Comparison of ENCODE assay signal across 34 mouse cellular contexts in the genomic region with DNA sequence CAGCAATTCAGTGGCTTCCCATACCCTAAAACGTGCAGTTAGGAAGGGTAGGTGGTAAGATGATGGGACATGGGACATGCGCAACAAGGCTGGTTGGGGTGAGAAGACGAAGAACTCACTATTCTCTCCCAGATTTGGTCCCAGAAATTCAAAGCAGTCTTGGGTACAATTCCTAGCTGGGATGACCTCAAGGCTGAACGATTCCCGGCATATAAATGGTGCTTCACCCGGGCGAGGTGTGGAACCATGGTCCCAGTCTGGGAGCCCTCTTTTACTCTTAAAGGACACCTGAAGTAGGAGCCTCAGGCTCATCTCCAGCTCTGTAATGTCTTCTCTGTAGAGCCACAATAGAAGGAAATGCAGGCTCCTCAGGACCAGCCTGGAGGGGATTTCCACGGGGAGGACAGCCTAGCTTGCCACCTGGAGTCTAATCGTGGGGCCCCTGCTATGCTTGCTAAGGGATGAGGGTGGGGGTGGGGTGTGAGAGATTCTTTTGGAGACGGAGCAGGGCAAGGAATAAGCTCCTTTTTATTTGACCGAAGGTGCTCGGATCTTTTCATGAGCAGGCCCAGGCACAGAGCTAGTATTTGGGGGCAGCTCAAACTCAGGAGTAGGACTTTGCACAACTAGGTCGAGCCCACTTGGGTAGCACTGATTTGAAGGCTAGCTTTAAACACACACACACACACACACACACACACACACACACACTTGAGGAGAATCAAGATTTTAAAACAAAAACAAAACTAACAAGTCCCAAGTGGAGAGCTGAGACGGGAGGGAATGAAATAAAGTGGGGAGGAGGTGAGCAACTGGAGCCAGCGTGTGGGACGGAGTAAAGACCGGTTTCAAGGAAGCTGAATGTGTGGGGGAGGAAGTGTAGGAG. TPM values are rescaled to one million over a fixed set of nuclear protein-coding genes. Genes with fewer than 3 reads are reported as not detected.
A peak's percentile ranks its signal among the peaks of the same experiment; 100 is the strongest.
DNase-seq lines count a peak whose midpoint lies in the region; ATAC-seq lines count a peak whose summit lies in the region.
"Had no signal": no experiment of that assay in that cellular context is flagged by ENCODE, and none has a peak within 500 bp of the region (broad histone marks: within the 10 kb centered on the region; RNA-seq: fewer than 3 reads in every experiment).

No protein-coding gene starts in this region.

- no peak for ATAC-seq in hindbrain, embryonic 13.5 days (ENCODE audit: low FRiP score)
- ATAC-seq in midbrain, embryonic 11.5 days (ENCODE audit: low FRiP score): no peak
- no peak for ATAC-seq in midbrain, embryonic 14.5 days (ENCODE audit: low FRiP score, low TSS enrichment)
- ATAC-seq in intestine, embryonic 14.5 days (replicated peaks; ENCODE audit: low FRiP score, low TSS enrichment, low read depth): peak; percentile 33; the same call in 1 of the 2 replicates
- ATAC-seq in liver, embryonic 13.5 days (ENCODE audit: low read depth): no peak
- ATAC-seq: forebrain, embryonic 14.5 days; inflammation-experienced regulatory T-cells, adult 6 months; Patski had no signal

- H3K9ac ChIP-seq in hindbrain, embryonic 13.5 days: no peak overlapping the region
- no peak overlapping the region for H3K9ac ChIP-seq in midbrain, embryonic 11.5 days (ENCODE audit: low read length)
- no peak overlapping the region for H3K9ac ChIP-seq in midbrain, embryonic 14.5 days (replicated peaks; ENCODE audit: low read length)
- peak overlapping the region; percentile 85 for H3K9ac ChIP-seq in intestine, embryonic 14.5 days (ENCODE audit: low read length)
- no peak overlapping the region for H3K9ac ChIP-seq in liver, embryonic 13.5 days
- H3K9ac ChIP-seq: embryonic facial prominence, embryonic 13.5 days; hindbrain, embryonic 14.5 days; limb, embryonic 15.5 days had no signal

- DNase-seq in hindbrain, embryonic 10.5 days (ENCODE audit: low spot score): peak; percentile 36
- peak; percentile 93 for DNase-seq in midbrain, embryonic 11.5 days (ENCODE audit: low spot score, missing footprints)
- DNase-seq in midbrain, embryonic 14.5 days: no peak
- DNase-seq in intestine, embryonic 14.5 days (ENCODE audit: low spot score): peak; percentile 65
- no peak for DNase-seq in liver, embryonic 13.5 days
- no peak for DNase-seq in thymus, postnatal 36 days
- no peak for DNase-seq in left cerebral cortex, postnatal 10 days (ENCODE audit: extremely low spot score in 1 of 2, low spot score in 2 of 2)
- DNase-seq: adrenal gland, postnatal 36 days; cerebellum, adult 9-11 months; gastrocnemius, postnatal 10 days; kidney, postnatal 4 days; layer of hippocampus, adult 9-11 months; lung, adult 2 months; lung, postnatal 14 days; right cerebral cortex, postnatal 25 days had no signal

- H3K27me3 ChIP-seq in hindbrain, embryonic 10.5 days (ENCODE audit: insufficient read depth, poor library complexity, severe bottlenecking): peaks cover 100% of the 10 kb centered on the region
- H3K27me3 ChIP-seq in hindbrain, embryonic 13.5 days: peaks cover 97% of the 10 kb centered on the region
- H3K27me3 ChIP-seq in midbrain, embryonic 11.5 days (ENCODE audit: control insufficient read depth, insufficient read depth, low read length): peaks cover 93% of the 10 kb centered on the region
- peaks cover 94% of the 10 kb centered on the region for H3K27me3 ChIP-seq in midbrain, embryonic 14.5 days (ENCODE audit: control insufficient read depth, insufficient read depth, low read length)
- peaks cover 59% of the 10 kb centered on the region for H3K27me3 ChIP-seq in intestine, embryonic 14.5 days (replicated peaks; ENCODE audit: control insufficient read depth, insufficient read depth, low read length)
- peaks cover 99% of the 10 kb centered on the region for H3K27me3 ChIP-seq in liver, embryonic 13.5 days
- H3K27me3 ChIP-seq: Patski had no signal

- intact Hi-C loops in left cerebral cortex, postnatal 10 days (cut with DNase I): loop anchor here (5.0 kb wide), 1 partner anchor 1631 kb away; the partner anchor contains the start of gene Lbx1

- no peak overlapping the region for H3K27ac ChIP-seq in hindbrain, embryonic 10.5 days
- H3K27ac ChIP-seq in hindbrain, embryonic 13.5 days: no peak overlapping the region
- H3K27ac ChIP-seq in midbrain, embryonic 11.5 days (ENCODE audit: low read depth, low read length): no peak overlapping the region
- H3K27ac ChIP-seq in midbrain, embryonic 14.5 days (replicated peaks; ENCODE audit: low read depth, low read length): no peak overlapping the region
- peak overlapping the region; percentile 91 for H3K27ac ChIP-seq in intestine, embryonic 14.5 days (ENCODE audit: low read depth)
- H3K27ac ChIP-seq in liver, embryonic 13.5 days: no peak overlapping the region
- H3K27ac ChIP-seq: embryonic facial prominence, embryonic 13.5 days; hindbrain, embryonic 14.5 days; limb, embryonic 15.5 days had no signal

- no peaks in the 10 kb centered on the region for H3K36me3 ChIP-seq in hindbrain, embryonic 10.5 days
- no peaks in the 10 kb centered on the region for H3K36me3 ChIP-seq in hindbrain, embryonic 13.5 days
- no peaks in the 10 kb centered on the region for H3K36me3 ChIP-seq in midbrain, embryonic 11.5 days (ENCODE audit: control insufficient read depth, insufficient read depth, low read length)
- H3K36me3 ChIP-seq in midbrain, embryonic 14.5 days (ENCODE audit: control insufficient read depth, insufficient read depth, low read length): no peaks in the 10 kb centered on the region
- H3K36me3 ChIP-seq in intestine, embryonic 14.5 days (ENCODE audit: control insufficient read depth, insufficient read depth, low read length): no peaks in the 10 kb centered on the region
- no peaks in the 10 kb centered on the region for H3K36me3 ChIP-seq in liver, embryonic 13.5 days
- H3K36me3 ChIP-seq: embryonic facial prominence, embryonic 13.5 days; G1E; limb, embryonic 15.5 days had no signal

- peaks cover 14% of the 10 kb centered on the region for H3K4me1 ChIP-seq in hindbrain, embryonic 10.5 days (replicated peaks)
- no peaks in the 10 kb centered on the region for H3K4me1 ChIP-seq in hindbrain, embryonic 13.5 days (replicated peaks)
- 0 out of 2 replicates have a peak, but pooled peaks cover 3% of the 10 kb centered on the region for H3K4me1 ChIP-seq in midbrain, embryonic 11.5 days (ENCODE audit: control insufficient read depth, insufficient read depth, low read length)
- no peaks in the 10 kb centered on the region for H3K4me1 ChIP-seq in midbrain, embryonic 14.5 days (ENCODE audit: control insufficient read depth, insufficient read depth, low read length)
- H3K4me1 ChIP-seq in intestine, embryonic 14.5 days (replicated peaks; ENCODE audit: control insufficient read depth, insufficient read depth, low read length): peaks cover 29% of the 10 kb centered on the region
- no peaks in the 10 kb centered on the region for H3K4me1 ChIP-seq in liver, embryonic 13.5 days (replicated peaks)

- no peaks in the 10 kb centered on the region for H3K9me3 ChIP-seq in hindbrain, embryonic 10.5 days
- no peaks in the 10 kb centered on the region for H3K9me3 ChIP-seq in hindbrain, embryonic 13.5 days
- no peaks in the 10 kb centered on the region for H3K9me3 ChIP-seq in midbrain, embryonic 11.5 days (ENCODE audit: control insufficient read depth, low read length)
- H3K9me3 ChIP-seq in midbrain, embryonic 14.5 days (ENCODE audit: control insufficient read depth, low read length): no peaks in the 10 kb centered on the region
- H3K9me3 ChIP-seq in intestine, embryonic 14.5 days (ENCODE audit: control insufficient read depth, low read length): no peaks in the 10 kb centered on the region
- H3K9me3 ChIP-seq in liver, embryonic 13.5 days (replicated peaks): no peaks in the 10 kb centered on the region
- H3K9me3 ChIP-seq: embryonic facial prominence, embryonic 13.5 days; G1E; limb, embryonic 15.5 days had no signal

- no peak overlapping the region for H3K4me2 ChIP-seq in hindbrain, embryonic 13.5 days
- no peak overlapping the region for H3K4me2 ChIP-seq in midbrain, embryonic 11.5 days
- H3K4me2 ChIP-seq in midbrain, embryonic 14.5 days (ENCODE audit: low read length): no peak overlapping the region
- H3K4me2 ChIP-seq in intestine, embryonic 14.5 days (ENCODE audit: low read length): peak overlapping the region; percentile 71
- H3K4me2 ChIP-seq in liver, embryonic 13.5 days: 0 out of 2 replicates have a peak overlapping the region, but pooled peaks have one; percentile 5
- H3K4me2 ChIP-seq: embryonic facial prominence, embryonic 13.5 days; heart, embryonic 11.5 days; hindbrain, embryonic 14.5 days; limb, embryonic 15.5 days had no signal

- WGBS in hindbrain, embryonic 10.5 days: 1% methylated on average over 17 of the region's 17 CpGs
- 3% methylated on average over 17 of the region's 17 CpGs for WGBS in hindbrain, embryonic 13.5 days
- WGBS in midbrain, embryonic 11.5 days: 1% methylated on average over 17 of the region's 17 CpGs
- WGBS in midbrain, embryonic 14.5 days: 2% methylated on average over 17 of the region's 17 CpGs
- 11% methylated on average over 17 of the region's 17 CpGs for WGBS in intestine, embryonic 14.5 days
- WGBS in liver, embryonic 13.5 days (ENCODE audit: insufficient replicate concordance): 10% methylated on average over 17 of the region's 17 CpGs

- H3K4me3 ChIP-seq in hindbrain, embryonic 10.5 days: no peak overlapping the region
- H3K4me3 ChIP-seq in hindbrain, embryonic 13.5 days: no peak overlapping the region
- no peak overlapping the region for H3K4me3 ChIP-seq in midbrain, embryonic 11.5 days (ENCODE audit: low read depth, low read length)
- H3K4me3 ChIP-seq in midbrain, embryonic 14.5 days (replicated peaks; ENCODE audit: low read depth, low read length): no peak overlapping the region
- peak overlapping the region; percentile 67 for H3K4me3 ChIP-seq in intestine, embryonic 14.5 days (ENCODE audit: low read depth, low read length)
- H3K4me3 ChIP-seq in liver, embryonic 13.5 days (replicated peaks): no peak overlapping the region
- H3K4me3 ChIP-seq: embryonic facial prominence, embryonic 13.5 days; erythroblast, embryonic 14.5 days; limb, embryonic 15.5 days had no signal

RNA-seq across cellular contexts. Expression of gene Nkx2-3, which starts 6.2 kb away (rescaled TPM):
- 0.56 and 1.0 TPM in 2 replicates for polyA plus RNA-seq in hindbrain, embryonic 10.5 days (2016; fragmentation: Nextera tagmentation; extraction: Ambion mirVana)
- 0.18 TPM in 1 of 2 replicates, not detected in the other for polyA plus RNA-seq in hindbrain, embryonic 13.5 days (2015; fragmentation: Nextera tagmentation; extraction: Ambion mirVana)
- 0.60 and 0.77 TPM in 2 replicates for polyA plus RNA-seq in midbrain, embryonic 11.5 days (2014; fragmentation: Nextera tagmentation; extraction: Ambion mirVana)
- 0.30 and 0.62 TPM in 2 replicates for polyA plus RNA-seq in midbrain, embryonic 14.5 days (2014; fragmentation: Nextera tagmentation; extraction: Ambion mirVana)
- polyA plus RNA-seq in intestine, embryonic 14.5 days (2014; fragmentation: Nextera tagmentation; extraction: Ambion mirVana): 82.3 and 83.9 TPM in 2 replicates
- 0.21 and 0.23 TPM in 2 replicates for polyA plus RNA-seq in liver, embryonic 13.5 days (2015; fragmentation: Nextera tagmentation; extraction: Ambion mirVana)
- total RNA-seq in left cerebral cortex, postnatal 10 days (2021): not detected
- total RNA-seq: adrenal gland, adult 18-20 months; adrenal gland, postnatal 36 days; gastrocnemius, postnatal 10 days; granulocyte monocyte progenitor cell, adult 5-6 weeks; left cerebral cortex, adult 18-20 months; left cerebral cortex, postnatal 36 days; megakaryocyte-erythroid progenitor cell, adult 5-6 weeks had no signal
- polyA plus RNA-seq: cortical plate, adult 2 months; erythroblast, embryonic 14.5 days; G1E; heart, embryonic 11.5 days; heart, postnatal 0 days; hindbrain, embryonic 14.5 days; inflammation-experienced regulatory T-cells, adult 6 months; limb, embryonic 15.5 days; lung, adult 2 months; thymus, postnatal 0 days; urinary bladder, adult 2 months had no signal

Comparison
In these comparisons a context has a peak if more than half of its experiments do, and no peak if none do; other contexts are left out.
1. DNase-seq: peak in hindbrain, embryonic 10.5 days (single experiment), midbrain, embryonic 11.5 days (single experiment) and intestine, embryonic 14.5 days (single experiment); none in midbrain, embryonic 14.5 days (single experiment), liver, embryonic 13.5 days (single experiment), thymus, postnatal 36 days (0 of 2) and left cerebral cortex, postnatal 10 days (0 of 2).
2. H3K4me2 ChIP-seq: peak in intestine, embryonic 14.5 days (single experiment) and liver, embryonic 13.5 days (single experiment); none in hindbrain, embryonic 13.5 days (single experiment), midbrain, embryonic 11.5 days (single experiment) and midbrain, embryonic 14.5 days (single experiment).
3. RNA of gene Nkx2-3, which starts 6.2 kb away (polyA plus RNA-seq): 82.3 to 83.9 TPM in intestine, embryonic 14.5 days; 0.56 to 1.0 TPM in hindbrain, embryonic 10.5 days, 0.30 to 0.62 TPM in midbrain, embryonic 14.5 days, 0.60 to 0.77 TPM in midbrain, embryonic 11.5 days, 0.21 to 0.23 TPM in liver, embryonic 13.5 days and 0.18 TPM in hindbrain, embryonic 13.5 days; every median in the first group is over 10 times any median in the second.